Mouse (Mus musculus) CH12.LX (cell line): ENCODE measurements around the gene Smarca4. TPM values are rescaled to one million over a fixed set of nuclear protein-coding genes. Genes with fewer than 3 reads are reported as not detected.

ENCODE experiments used
- DNase-seq: peaks from one replicate; pipeline ENCODE4 v3.0.0-alpha.2; 2013; ENCODE audit errors: extremely low read depth
- H3K27ac ChIP-seq: 2 replicates; pipeline ENCODE4 v1.5.1; 2012; ENCODE audit warnings: low read depth, mild to moderate bottlenecking, control low read depth, moderate library complexity; ENCODE audit not compliant: insufficient read depth
- H3K27me3 ChIP-seq: replicated peaks from 2 replicates; pipeline ENCODE3; 2012; ENCODE audit warnings: inconsistent platforms
- H3K36me3 ChIP-seq, 2 experiments: replicated peaks in 1 of 2; 2 replicates each; pipeline versions ENCODE3 to v1.6.1; 2012; ENCODE audit warnings: inconsistent platforms in 1 of 2, low read length in 1 of 2, mild to moderate bottlenecking in 1 of 2, mixed read lengths in 1 of 2, moderate library complexity in 1 of 2; ENCODE audit not compliant: control insufficient read depth in 1 of 2, insufficient read depth in 1 of 2
- H3K4me1 ChIP-seq, 2 experiments: 2 replicates each; pipeline ENCODE4 v1.6.1; 2012; ENCODE audit warnings: inconsistent platforms in 1 of 2, moderate library complexity in 1 of 2; ENCODE audit not compliant: insufficient read depth in 2 of 2, control insufficient read depth in 1 of 2
- H3K4me2 ChIP-seq: 2 replicates; pipeline ENCODE4 v1.6.1; 2012; ENCODE audit warnings: low read depth, mild to moderate bottlenecking, control low read depth; ENCODE audit not compliant: poor library complexity, insufficient read depth, severe bottlenecking
- H3K4me3 ChIP-seq, 3 experiments: fragments of 150-350 bp in 1 of 3; sonication (generic) in 1 of 3; replicated peaks in 1 of 3; 2 replicates each; pipeline versions ENCODE3 to v1.5.1; 2011 to 2012; ENCODE audit warnings: low read depth in 2 of 3, low read length in 2 of 3, mild to moderate bottlenecking in 2 of 3, moderate library complexity in 2 of 3, control low read depth in 1 of 3, improper control_type of control experiment in 1 of 3, inconsistent platforms in 1 of 3, mixed read lengths in 1 of 3; ENCODE audit not compliant: poor library complexity in 1 of 3
- H3K79me2 ChIP-seq: replicated peaks from 2 replicates; pipeline ENCODE4 v1.6.1; 2012; ENCODE audit warnings: mild to moderate bottlenecking, moderate library complexity; ENCODE audit not compliant: control insufficient read depth, poor library complexity, insufficient read depth, severe bottlenecking; ENCODE audit errors: extremely low read depth
- H3K9ac ChIP-seq: 2 replicates; pipeline ENCODE4 v1.6.1; 2012; ENCODE audit warnings: low read depth, mild to moderate bottlenecking, control low read depth, moderate library complexity; ENCODE audit not compliant: insufficient read depth
- H3K9me3 ChIP-seq: replicated peaks from 2 replicates; pipeline ENCODE3; 2012; ENCODE audit warnings: low read length, inconsistent platforms, mixed read lengths
- BHLHE40 ChIP-seq: IDR thresholded peaks from 2 replicates; pipeline ENCODE4 v1.6.1; 2011; ENCODE audit warnings: mild to moderate bottlenecking, low read depth, low read length, improper control_type of control experiment
- ELF1 ChIP-seq: IDR thresholded peaks from 2 replicates; pipeline ENCODE4 v1.6.1; 2014; ENCODE audit warnings: low read depth, mild to moderate bottlenecking, inconsistent platforms, low read length, improper control_type of control experiment
- ETS1 ChIP-seq: conservative IDR thresholded peaks from 2 replicates; pipeline ENCODE4 v1.6.1; 2012; ENCODE audit warnings: low read depth, mild to moderate bottlenecking, inconsistent platforms, low read length, improper control_type of control experiment, moderate library complexity
- GABPA ChIP-seq: IDR thresholded peaks from 2 replicates; pipeline ENCODE4 v1.6.1; 2012; ENCODE audit warnings: low read depth, low read length, improper control_type of control experiment, inconsistent platforms; ENCODE audit not compliant: insufficient replicate concordance
- HCFC1 ChIP-seq: IDR thresholded peaks from 2 replicates; pipeline ENCODE4 v1.6.1; 2012; ENCODE audit warnings: low read depth, mild to moderate bottlenecking, inconsistent platforms, low read length, improper control_type of control experiment
- MAZ ChIP-seq: IDR thresholded peaks from 2 replicates; pipeline ENCODE4 v1.6.1; 2012; ENCODE audit warnings: low read depth, mild to moderate bottlenecking, inconsistent platforms, low read length, improper control_type of control experiment, moderate library complexity
- MEF2A ChIP-seq: IDR thresholded peaks from 2 replicates; pipeline ENCODE4 v1.6.1; 2014; ENCODE audit warnings: low read depth, mild to moderate bottlenecking, inconsistent platforms, low read length, improper control_type of control experiment, borderline replicate concordance
- MXI1 ChIP-seq: IDR thresholded peaks from 2 replicates; pipeline ENCODE4 v1.6.1; 2011; ENCODE audit warnings: mild to moderate bottlenecking, low read depth, low read length, improper control_type of control experiment
- POLR2A ChIP-seq: IDR thresholded peaks from 2 replicates; pipeline ENCODE4 v1.6.1; 2011; ENCODE audit warnings: low read depth, mild to moderate bottlenecking, improper control_type of control experiment, low read length
- POLR2AphosphoS2 ChIP-seq: IDR thresholded peaks from 2 replicates; pipeline ENCODE4 v1.6.1; 2011; ENCODE audit warnings: low read depth, low read length, improper control_type of control experiment
- RCOR1 ChIP-seq: conservative IDR thresholded peaks from 2 replicates; pipeline ENCODE4 v1.6.1; 2012; ENCODE audit warnings: low read depth, mild to moderate bottlenecking, inconsistent platforms, low read length, improper control_type of control experiment
- TBP ChIP-seq: conservative IDR thresholded peaks from 2 replicates; pipeline ENCODE4 v1.6.1; 2011; ENCODE audit warnings: low read depth, low read length, improper control_type of control experiment
- USF2 ChIP-seq: conservative IDR thresholded peaks from 2 replicates; pipeline ENCODE4 v1.6.1; 2011; ENCODE audit warnings: low read depth, low read length, improper control_type of control experiment
- ZC3H11A ChIP-seq: IDR thresholded peaks from 2 replicates; pipeline ENCODE4 v1.6.1; 2012; ENCODE audit warnings: low read depth, mild to moderate bottlenecking, inconsistent platforms, low read length, improper control_type of control experiment
- ZKSCAN1 ChIP-seq: IDR thresholded peaks from 2 replicates; pipeline ENCODE4 v1.6.1; 2012; ENCODE audit warnings: low read depth, inconsistent platforms, low read length, improper control_type of control experiment, borderline replicate concordance
- dilution Hi-C: fragments of 300-500 bp; cut with MboI; formaldehyde crosslinking; loops from 2 replicates; pipeline ENCODE4 v1.14.3; 2020; ENCODE audit warnings: low sequenced_read_pairs; ENCODE audit not compliant: extremely low pct_unique_long_range_greater_than_20kb, extremely low pct_ligation_motif_present
- in situ Hi-C: fragments of 300-500 bp; cut with MboI; formaldehyde crosslinking; loops from 3 replicates; pipeline ENCODE4 v1.14.3; 2019; ENCODE audit warnings: low sequenced_read_pairs, low pct_ligation_motif_present, low pct_unique_long_range_greater_than_20kb, mixed read lengths
- polyA plus RNA-seq: library from polyadenylated mRNA; unstranded; fragments of >175 nt; gene quantifications from 2 replicates; pipeline ENCODE4 v1.2.1, GENCODE M21; 2012; ENCODE audit warnings: low read depth; ENCODE audit not compliant: insufficient read length
- total RNA-seq, 2 experiments: library from RNA; depleted of rRNA; stranded (reverse); fragments of 300-350 nt in 1 of 2; fragments of >200 nt in 1 of 2; gene quantifications; 2 replicates each; pipeline ENCODE4 v1.2.3; 2012 to 2014

The Smarca4 gene
- total and polyA plus RNA-seq, 3 experiments: 33.8 to 86.2 (median 74.3) TPM

GRCm38 (mm10) chr9:21653253-21653652, 37.3 kb downstream of the Smarca4 start:
- in situ Hi-C loops (no loop called here), dilution Hi-C loops (no loop called here)
- DNase-seq: no peak
- Histone ChIP-seq H3K9me3 (no peaks in the 10 kb centered on the region), H3K27ac (no peak overlapping the region), H3K27me3 (no peaks in the 10 kb centered on the region), H3K4me1 (peaks cover 0 to 29% of the 10 kb centered on the region in 2 experiments; a peak in 3 of 4 replicates), H3K4me3 (no peak overlapping the region), H3K9ac (no peak overlapping the region), H3K79me2 (peaks cover 5% of the 10 kb centered on the region; the same call in 1 of the 2 replicates), H3K4me2 (no peak overlapping the region), H3K36me3 (peaks cover 42 to 81% of the 10 kb centered on the region in 2 experiments)
- no peak for TF ChIP-seq ZC3H11A
- no peak for TF ChIP-seq HCFC1
- TF ChIP-seq TBP: no peak
- TF ChIP-seq POLR2AphosphoS2: no peak
- no peak for TF ChIP-seq MEF2A
- TF ChIP-seq MAZ: no peak
- TF ChIP-seq GABPA: no peak
- TF ChIP-seq BHLHE40: no peak

GRCm38 (mm10) chr9:21662034-21662433, 46.1 kb downstream of the Smarca4 start:
- TF ChIP-seq RCOR1 (no peak), ELF1 (no peak), MXI1 (no peak), HCFC1 (no peak), USF2 (no peak), ZKSCAN1 (no peak), POLR2A (no peak), ETS1 (no peak), MAZ (no peak)
- TF ChIP-seq, all 38 proteins: peak for 0
- Histone ChIP-seq H3K9ac (no peak overlapping the region), H3K4me1 (peaks cover 5 to 9% of the 10 kb centered on the region in 2 experiments; a peak in 3 of 4 replicates), H3K9me3 (peaks cover 8% of the 10 kb centered on the region), H3K27ac (no peak overlapping the region), H3K36me3 (peaks cover 76 to 93% of the 10 kb centered on the region in 2 experiments), H3K27me3 (no peaks in the 10 kb centered on the region), H3K4me3 (no peak overlapping the region), H3K79me2 (no peaks in the 10 kb centered on the region), H3K4me2 (no peak overlapping the region)
- dilution Hi-C loops: no loop called here
- no peak for DNase-seq
- in situ Hi-C loops: no loop called here
